Mouse (Mus musculus) lung, embryonic 16.5 days (tissue): ENCODE measurements around the gene Vwf. TPM values are rescaled to one million over a fixed set of nuclear protein-coding genes. Genes with fewer than 3 reads are reported as not detected.

Experiments used
- ATAC-seq: fragments of 200-750 bp; cut with Nextera tagmentation; 2 replicates; pipeline ENCODE4 v1.8.0; 2017; ENCODE audit warnings: low read depth, mild to moderate bottlenecking, moderate library complexity
- H3K27ac ChIP-seq: fragments of 300-500 bp; sonication (generic); 2 replicates; pipeline ENCODE4 v1.5.1; 2014; ENCODE audit warnings: mild to moderate bottlenecking, control low read depth, low read length
- H3K27me3 ChIP-seq: fragments of 300-500 bp; sonication (generic); 2 replicates; pipeline ENCODE4 v1.6.1; 2014; ENCODE audit warnings: low read depth, low read length, mixed read lengths; ENCODE audit not compliant: control insufficient read depth, insufficient read depth
- H3K36me3 ChIP-seq: fragments of 300-500 bp; sonication (generic); 2 replicates; pipeline ENCODE4 v1.6.1; 2014; ENCODE audit warnings: low read length; ENCODE audit not compliant: control insufficient read depth, insufficient read depth
- H3K4me1 ChIP-seq: fragments of 300-500 bp; sonication (generic); replicated peaks from 2 replicates; pipeline ENCODE4 v1.6.1; 2014; ENCODE audit warnings: low read length, mixed read lengths; ENCODE audit not compliant: control insufficient read depth, insufficient read depth
- H3K4me2 ChIP-seq: fragments of 300-500 bp; sonication (generic); 2 replicates; pipeline ENCODE4 v1.6.1; 2014; ENCODE audit warnings: low read depth, low read length, control low read depth
- H3K4me3 ChIP-seq: fragments of 300-500 bp; sonication (generic); 2 replicates; pipeline ENCODE4 v1.5.1; 2014; ENCODE audit warnings: mild to moderate bottlenecking, low read length, control low read depth
- H3K9ac ChIP-seq: fragments of 300-500 bp; sonication (generic); 2 replicates; pipeline ENCODE4 v1.6.1; 2014; ENCODE audit warnings: low read length, control low read depth
- H3K9me3 ChIP-seq: fragments of 300-500 bp; sonication (generic); 2 replicates; pipeline ENCODE4 v1.6.1; 2016; ENCODE audit warnings: low read length; ENCODE audit not compliant: control insufficient read depth
- WGBS: fragments of 180-500 bp; shearing (Covaris S2); extraction: QIAGEN DNeasy Blood & Tissue Kit; methylation state at CpG from one replicate; pipeline ENCODE4 v1.1.7; 2014; 5-methylcytosine and 5-hydroxymethylcytosine counted together
- polyA plus RNA-seq: library from polyadenylated mRNA; unstranded; fragments of >200 nt; fragmentation: Nextera tagmentation; extraction: Ambion mirVana; gene quantifications from 2 replicates; pipeline ENCODE4 v1.2.1, GENCODE M21; 2015

The Vwf gene
- polyA plus RNA-seq: 21.6 and 22.2 TPM in 2 replicates

DNA sequence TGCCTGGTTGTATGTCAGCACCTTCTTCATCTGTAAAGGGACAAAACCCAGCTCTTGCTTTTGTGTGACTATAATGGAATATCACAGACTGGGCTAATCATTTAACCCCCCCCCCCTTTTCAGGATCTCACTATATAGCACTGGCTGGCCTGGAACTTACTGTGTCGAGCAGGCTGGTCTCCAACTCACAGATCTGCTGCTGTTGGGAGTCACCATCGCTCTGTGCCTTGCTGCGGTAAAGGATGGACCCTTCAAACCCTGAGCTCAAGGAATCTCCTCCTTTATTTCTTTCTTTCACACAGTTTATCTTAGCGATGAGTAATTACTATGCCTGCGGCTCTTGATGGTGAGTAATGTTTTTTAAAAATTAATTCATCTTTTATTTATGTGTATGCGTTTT is at the start of gene Vwf:
Gene Vwf (plus strand): TSS at position 301 of the 400 bp plus-strand sequence.
- H3K27me3 ChIP-seq: no peaks in the 10 kb centered on the region
- no peak within 1 kb of the TSS for H3K27ac ChIP-seq
- no peak for ATAC-seq
- H3K36me3 ChIP-seq: no peaks in the 10 kb centered on the region
- 85% methylated on average over 6 of the region's 6 CpGs for WGBS
- no peak within 1 kb of the TSS for H3K4me2 ChIP-seq
- no peak within 1 kb of the TSS for H3K9ac ChIP-seq
- no peaks in the 10 kb centered on the region for H3K9me3 ChIP-seq
- no peak within 1 kb of the TSS for H3K4me3 ChIP-seq
- peaks cover 4% of the 10 kb centered on the region; the same call in 1 of the 2 replicates for H3K4me1 ChIP-seq

- Histone ChIP-seq H3K27me3 (peaks cover 6% of the 10 kb centered on the region), H3K27ac (no peak overlapping the region), H3K36me3 (no peaks in the 10 kb centered on the region), H3K9ac (no peak overlapping the region), H3K4me2 (no peak overlapping the region), H3K4me1 (no peaks in the 10 kb centered on the region; the same call in 1 of the 2 replicates), H3K9me3 (no peaks in the 10 kb centered on the region), H3K4me3 (no peak overlapping the region)
- no peak for ATAC-seq
- 38% methylated on average over 5 of the region's 5 CpGs for WGBS
Observed at GRCm38 (mm10) chr6:125498062-125498461, 48.5 kb upstream of the Vwf start.

DNA sequence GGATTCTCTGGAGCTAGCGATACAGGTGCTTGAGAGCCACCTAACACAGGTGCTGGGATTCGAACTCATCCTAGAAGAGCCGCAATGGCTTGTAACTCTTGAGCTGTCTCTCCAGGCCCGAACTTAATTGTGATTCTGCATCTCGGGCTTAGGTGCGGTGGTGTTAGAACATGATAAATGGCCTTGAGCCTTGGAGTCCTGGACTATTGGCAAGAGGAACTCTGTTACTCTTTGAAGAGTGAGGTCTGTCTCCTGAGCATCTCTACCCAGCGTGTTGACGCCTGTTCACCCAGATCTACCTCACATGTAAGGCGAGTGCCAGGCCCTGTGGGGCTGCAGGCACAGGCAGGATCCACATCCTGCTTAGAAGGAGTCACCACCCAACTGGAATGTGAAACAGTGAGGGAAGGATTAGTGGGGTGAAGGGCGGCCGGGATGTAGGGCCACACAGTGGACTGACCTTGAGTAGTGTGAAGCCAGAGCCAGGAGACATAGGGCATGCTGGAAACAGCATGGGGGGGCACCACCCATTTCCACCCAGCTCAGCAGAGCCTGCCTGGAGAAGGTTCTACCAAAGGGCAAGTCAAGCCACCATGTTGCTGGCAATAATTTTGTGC is 43.3 kb upstream of the Vwf start:
- Histone ChIP-seq H3K4me1 (no peaks in the 10 kb centered on the region), H3K27me3 (no peaks in the 10 kb centered on the region), H3K36me3 (no peaks in the 10 kb centered on the region), H3K4me3 (no peak overlapping the region), H3K9ac (no peak overlapping the region), H3K27ac (no peak overlapping the region), H3K4me2 (no peak overlapping the region), H3K9me3 (no peaks in the 10 kb centered on the region)
- WGBS: 86% methylated on average over 11 of the region's 11 CpGs
- ATAC-seq: no peak

DNA sequence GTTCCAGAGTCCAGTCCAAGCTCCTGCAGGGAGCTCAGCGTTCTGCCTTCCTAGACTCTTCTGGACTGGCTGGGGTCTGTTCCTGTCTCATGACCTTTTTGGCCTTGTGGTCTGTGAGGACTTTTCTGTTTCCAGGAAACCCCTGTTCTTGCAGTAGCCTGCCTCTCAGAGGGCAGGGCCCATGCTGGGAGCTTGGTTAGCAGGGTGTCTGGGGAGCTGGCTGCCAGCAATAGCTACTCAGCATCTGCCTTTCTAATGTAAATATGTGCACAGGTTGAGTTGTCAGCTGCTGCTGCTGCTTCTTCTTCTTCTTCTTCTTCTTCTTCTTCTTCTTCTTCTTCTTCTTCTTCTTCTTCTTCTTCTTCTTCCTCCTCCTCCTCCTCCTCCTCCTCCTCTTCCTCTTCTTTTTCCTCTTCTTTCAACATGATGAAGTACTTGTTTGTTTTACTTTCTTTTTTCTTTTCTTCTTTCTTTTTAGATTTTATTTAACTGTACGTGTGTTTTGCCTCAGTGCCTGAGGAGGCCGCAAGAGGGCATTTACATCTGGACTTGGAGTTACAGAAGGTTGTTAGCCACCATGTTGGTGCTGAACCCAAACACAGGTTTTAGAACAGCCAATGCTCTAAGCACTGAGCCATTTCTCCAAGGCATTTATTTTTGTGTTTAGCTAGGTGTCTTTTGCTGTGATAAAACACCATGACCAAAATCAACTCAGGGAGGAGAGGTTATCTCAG is 41.8 kb upstream of the Vwf start:
- ATAC-seq: no peak
- H3K4me2 ChIP-seq: no peak overlapping the region
- no peaks in the 10 kb centered on the region for H3K4me1 ChIP-seq
- no peak overlapping the region for H3K4me3 ChIP-seq
- no peak overlapping the region for H3K27ac ChIP-seq
- no peaks in the 10 kb centered on the region for H3K36me3 ChIP-seq
- H3K27me3 ChIP-seq: no peaks in the 10 kb centered on the region
- no peak overlapping the region for H3K9ac ChIP-seq
- 40% methylated on average over 3 of the region's 3 CpGs for WGBS
- no peaks in the 10 kb centered on the region for H3K9me3 ChIP-seq

- WGBS: 92% methylated on average over 4 of the region's 4 CpGs
- H3K9ac ChIP-seq: no peak overlapping the region
- no peak overlapping the region for H3K4me2 ChIP-seq
- ATAC-seq: no peak
- no peak overlapping the region for H3K27ac ChIP-seq
- H3K4me1 ChIP-seq: peaks cover 2% of the 10 kb centered on the region; the same call in 1 of the 2 replicates
- no peaks in the 10 kb centered on the region for H3K9me3 ChIP-seq
- H3K36me3 ChIP-seq: no peaks in the 10 kb centered on the region
- no peak overlapping the region for H3K4me3 ChIP-seq
- H3K27me3 ChIP-seq: no peaks in the 10 kb centered on the region
Observed at GRCm38 (mm10) chr6:125506427-125506826, 40.1 kb upstream of the Vwf start.

GRCm38 (mm10) chr6:125509783-125510182 is 36.8 kb upstream of the Vwf start:
- H3K4me1 ChIP-seq: peaks cover 18% of the 10 kb centered on the region
- no peaks in the 10 kb centered on the region for H3K27me3 ChIP-seq
- H3K27ac ChIP-seq: no peak overlapping the region
- no peak overlapping the region for H3K4me3 ChIP-seq
- no peak for ATAC-seq
- 49% methylated on average over 3 of the region's 3 CpGs for WGBS
- no peak overlapping the region for H3K4me2 ChIP-seq
- no peak overlapping the region for H3K9ac ChIP-seq
- H3K36me3 ChIP-seq: no peaks in the 10 kb centered on the region
- H3K9me3 ChIP-seq: no peaks in the 10 kb centered on the region

- no peaks in the 10 kb centered on the region for H3K9me3 ChIP-seq
- H3K36me3 ChIP-seq: no peaks in the 10 kb centered on the region
- ATAC-seq: no peak
- H3K27ac ChIP-seq: no peak overlapping the region
- no peaks in the 10 kb centered on the region for H3K27me3 ChIP-seq
- peaks cover 26% of the 10 kb centered on the region for H3K4me1 ChIP-seq
- H3K9ac ChIP-seq: no peak overlapping the region
- H3K4me2 ChIP-seq: no peak overlapping the region
- H3K4me3 ChIP-seq: no peak overlapping the region
Observed at GRCm38 (mm10) chr6:125510645-125511044, 35.9 kb upstream of the Vwf start.

DNA sequence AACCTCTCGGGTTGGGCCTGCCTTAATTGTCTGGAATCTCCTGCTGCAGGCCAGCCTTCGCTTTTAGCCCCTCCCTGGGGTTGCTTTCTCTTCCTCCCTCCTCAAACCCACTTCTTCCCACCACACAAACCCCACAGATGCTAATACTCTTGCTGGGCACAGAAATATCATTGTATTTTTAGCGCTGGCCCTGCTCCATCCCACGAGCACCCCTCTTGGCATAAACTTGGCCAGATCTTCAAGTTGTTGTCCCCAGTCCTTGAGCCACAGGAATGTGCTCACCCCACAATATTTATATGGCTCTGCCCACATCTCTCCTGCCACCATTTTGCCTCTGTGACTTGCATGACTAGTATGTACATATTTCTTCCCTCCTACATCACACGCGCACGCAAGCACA is 35.4 kb upstream of the Vwf start:
- ATAC-seq: no peak
- H3K27me3 ChIP-seq: no peaks in the 10 kb centered on the region
- no peaks in the 10 kb centered on the region for H3K9me3 ChIP-seq
- no peak overlapping the region for H3K9ac ChIP-seq
- H3K4me3 ChIP-seq: no peak overlapping the region
- 76% methylated on average over 7 of the region's 7 CpGs for WGBS
- H3K4me1 ChIP-seq: peaks cover 29% of the 10 kb centered on the region
- no peak overlapping the region for H3K4me2 ChIP-seq
- H3K27ac ChIP-seq: no peak overlapping the region
- no peaks in the 10 kb centered on the region for H3K36me3 ChIP-seq

- Histone ChIP-seq H3K27ac (peak overlapping the region; percentile 63), H3K36me3 (no peaks in the 10 kb centered on the region), H3K9me3 (no peaks in the 10 kb centered on the region), H3K4me1 (peaks cover 29% of the 10 kb centered on the region), H3K9ac (no peak overlapping the region), H3K27me3 (no peaks in the 10 kb centered on the region), H3K4me3 (no peak overlapping the region), H3K4me2 (no peak overlapping the region)
- 15% methylated on average over 6 of the region's 6 CpGs for WGBS
- peak; percentile 68 for ATAC-seq
Observed at GRCm38 (mm10) chr6:125512950-125513596, 33.5 kb upstream of the Vwf start.
